Mouse (Mus musculus): Measurements from ENCODE around the gene Epb41l2. TPM values are rescaled to one million over a fixed set of nuclear protein-coding genes. Genes with fewer than 3 reads are reported as not detected.

Gene Epb41l2
- polyA plus RNA-seq, 1 experiment: 181 TPM

- peaks cover 3% of the 10 kb centered on the region for H3K4me1 ChIP-seq (ENCODE audit: control insufficient read depth, insufficient read depth, low read length)
Measured at GRCm38 (mm10) chr10:25386868-25387267, 27.3 kb downstream of the Epb41l2 start.

GRCm38 (mm10) chr10:25387268-25387667 lies 27.7 kb downstream of the Epb41l2 start:
- no peaks in the 10 kb centered on the region for H3K9me3 ChIP-seq (replicated peaks; ENCODE audit: control insufficient read depth, insufficient read depth, low read length, poor library complexity, severe bottlenecking)
- no peak for TF ChIP-seq EP300 (IDR thresholded peaks at IDR 0.05; ENCODE audit: insufficient read depth, low read depth, low read length)
- TF ChIP-seq CTCF (IDR thresholded peaks at IDR 0.05; ENCODE audit: low read depth, low read length): no peak
- no peak for TF ChIP-seq POLR2A (IDR thresholded peaks at IDR 0.05; ENCODE audit: insufficient read depth, low read length)

More at GRCm38 (mm10) chr10:25386868-25387267, 27.3 kb downstream of the Epb41l2 start:
- no peak overlapping the region for H3K9ac ChIP-seq (ENCODE audit: low read depth, poor library complexity, severe bottlenecking)
- no peaks in the 10 kb centered on the region for H3K36me3 ChIP-seq (ENCODE audit: control insufficient read depth, insufficient read depth, low read length, poor library complexity, severe bottlenecking)
- TF ChIP-seq POLR2A (IDR thresholded peaks at IDR 0.05; ENCODE audit: insufficient read depth, low read length) (no peak), EP300 (IDR thresholded peaks at IDR 0.05; ENCODE audit: insufficient read depth, low read depth, low read length) (no peak), CTCF (IDR thresholded peaks at IDR 0.05; ENCODE audit: low read depth, low read length) (no peak)
- H3K27me3 ChIP-seq (ENCODE audit: control insufficient read depth, insufficient read depth, low read length, poor library complexity, severe bottlenecking): no peaks in the 10 kb centered on the region
- no peak overlapping the region for H3K4me3 ChIP-seq (ENCODE audit: low read depth, low read length)
- no peak overlapping the region for H3K27ac ChIP-seq (ENCODE audit: insufficient read depth, low read length)
- H3K9me3 ChIP-seq (replicated peaks; ENCODE audit: control insufficient read depth, insufficient read depth, low read length, poor library complexity, severe bottlenecking): no peaks in the 10 kb centered on the region

GRCm38 (mm10) chr10:25392786-25393185 lies 33.2 kb downstream of the Epb41l2 start:
- Histone ChIP-seq H3K36me3 (ENCODE audit: control insufficient read depth, insufficient read depth, low read length, poor library complexity, severe bottlenecking) (no peaks in the 10 kb centered on the region), H3K4me1 (ENCODE audit: control insufficient read depth, insufficient read depth, low read length) (peaks cover 2% of the 10 kb centered on the region), H3K9ac (ENCODE audit: low read depth, poor library complexity, severe bottlenecking) (no peak overlapping the region), H3K4me3 (ENCODE audit: low read depth, low read length) (no peak overlapping the region), H3K27me3 (ENCODE audit: control insufficient read depth, insufficient read depth, low read length, poor library complexity, severe bottlenecking) (no peaks in the 10 kb centered on the region), H3K9me3 (replicated peaks; ENCODE audit: control insufficient read depth, insufficient read depth, low read length, poor library complexity, severe bottlenecking) (no peaks in the 10 kb centered on the region), H3K27ac (ENCODE audit: insufficient read depth, low read length) (no peak overlapping the region)
- TF ChIP-seq POLR2A (IDR thresholded peaks at IDR 0.05; ENCODE audit: insufficient read depth, low read length): no peak
- TF ChIP-seq CTCF (IDR thresholded peaks at IDR 0.05; ENCODE audit: low read depth, low read length): no peak
- TF ChIP-seq EP300 (IDR thresholded peaks at IDR 0.05; ENCODE audit: insufficient read depth, low read depth, low read length): no peak

More at GRCm38 (mm10) chr10:25387268-25387667, 27.7 kb downstream of the Epb41l2 start:
- H3K4me1 ChIP-seq (ENCODE audit: control insufficient read depth, insufficient read depth, low read length): peaks cover 3% of the 10 kb centered on the region
- no peak overlapping the region for H3K4me3 ChIP-seq (ENCODE audit: low read depth, low read length)
- no peak overlapping the region for H3K27ac ChIP-seq (ENCODE audit: insufficient read depth, low read length)
- H3K36me3 ChIP-seq (ENCODE audit: control insufficient read depth, insufficient read depth, low read length, poor library complexity, severe bottlenecking): no peaks in the 10 kb centered on the region
- no peaks in the 10 kb centered on the region for H3K27me3 ChIP-seq (ENCODE audit: control insufficient read depth, insufficient read depth, low read length, poor library complexity, severe bottlenecking)
- no peak overlapping the region for H3K9ac ChIP-seq (ENCODE audit: low read depth, poor library complexity, severe bottlenecking)

GRCm38 (mm10) chr10:25393721-25394120 lies 34.1 kb downstream of the Epb41l2 start:
- TF ChIP-seq CTCF (IDR thresholded peaks at IDR 0.05; ENCODE audit: low read depth, low read length): no peak
- no peak for TF ChIP-seq EP300 (IDR thresholded peaks at IDR 0.05; ENCODE audit: insufficient read depth, low read depth, low read length)
- no peak for TF ChIP-seq POLR2A (IDR thresholded peaks at IDR 0.05; ENCODE audit: insufficient read depth, low read length)
- H3K9me3 ChIP-seq (replicated peaks; ENCODE audit: control insufficient read depth, insufficient read depth, low read length, poor library complexity, severe bottlenecking): no peaks in the 10 kb centered on the region

GRCm38 (mm10) chr10:25395236-25395886 lies 35.8 kb downstream of the Epb41l2 start:
- H3K9ac ChIP-seq (ENCODE audit: low read depth, poor library complexity, severe bottlenecking): no peak overlapping the region
- no peaks in the 10 kb centered on the region for H3K36me3 ChIP-seq (ENCODE audit: control insufficient read depth, insufficient read depth, low read length, poor library complexity, severe bottlenecking)
- TF ChIP-seq CTCF (IDR thresholded peaks at IDR 0.05; ENCODE audit: low read depth, low read length) (no peak), EP300 (IDR thresholded peaks at IDR 0.05; ENCODE audit: insufficient read depth, low read depth, low read length) (no peak), POLR2A (IDR thresholded peaks at IDR 0.05; ENCODE audit: insufficient read depth, low read length) (no peak)
- no peak overlapping the region for H3K4me3 ChIP-seq (ENCODE audit: low read depth, low read length)
- H3K27ac ChIP-seq (ENCODE audit: insufficient read depth, low read length): no peak overlapping the region
- H3K27me3 ChIP-seq (ENCODE audit: control insufficient read depth, insufficient read depth, low read length, poor library complexity, severe bottlenecking): no peaks in the 10 kb centered on the region
- H3K4me1 ChIP-seq (ENCODE audit: control insufficient read depth, insufficient read depth, low read length): no peaks in the 10 kb centered on the region
- H3K9me3 ChIP-seq (replicated peaks; ENCODE audit: control insufficient read depth, insufficient read depth, low read length, poor library complexity, severe bottlenecking): no peaks in the 10 kb centered on the region

More at GRCm38 (mm10) chr10:25393721-25394120, 34.1 kb downstream of the Epb41l2 start:
- H3K9ac ChIP-seq (ENCODE audit: low read depth, poor library complexity, severe bottlenecking): no peak overlapping the region
- peaks cover 2% of the 10 kb centered on the region for H3K4me1 ChIP-seq (ENCODE audit: control insufficient read depth, insufficient read depth, low read length)
- H3K36me3 ChIP-seq (ENCODE audit: control insufficient read depth, insufficient read depth, low read length, poor library complexity, severe bottlenecking): no peaks in the 10 kb centered on the region
- H3K4me3 ChIP-seq (ENCODE audit: low read depth, low read length): no peak overlapping the region
- H3K27me3 ChIP-seq (ENCODE audit: control insufficient read depth, insufficient read depth, low read length, poor library complexity, severe bottlenecking): no peaks in the 10 kb centered on the region
- no peak overlapping the region for H3K27ac ChIP-seq (ENCODE audit: insufficient read depth, low read length)

GRCm38 (mm10) chr10:25396859-25397258 lies 37.3 kb downstream of the Epb41l2 start:
- Histone ChIP-seq H3K27me3 (ENCODE audit: control insufficient read depth, insufficient read depth, low read length, poor library complexity, severe bottlenecking) (no peaks in the 10 kb centered on the region), H3K9ac (ENCODE audit: low read depth, poor library complexity, severe bottlenecking) (no peak overlapping the region), H3K4me3 (ENCODE audit: low read depth, low read length) (no peak overlapping the region), H3K9me3 (replicated peaks; ENCODE audit: control insufficient read depth, insufficient read depth, low read length, poor library complexity, severe bottlenecking) (no peaks in the 10 kb centered on the region), H3K36me3 (ENCODE audit: control insufficient read depth, insufficient read depth, low read length, poor library complexity, severe bottlenecking) (no peaks in the 10 kb centered on the region), H3K27ac (ENCODE audit: insufficient read depth, low read length) (no peak overlapping the region), H3K4me1 (ENCODE audit: control insufficient read depth, insufficient read depth, low read length) (no peaks in the 10 kb centered on the region)
- no peak for TF ChIP-seq CTCF (IDR thresholded peaks at IDR 0.05; ENCODE audit: low read depth, low read length)
- TF ChIP-seq EP300 (IDR thresholded peaks at IDR 0.05; ENCODE audit: insufficient read depth, low read depth, low read length): no peak
- TF ChIP-seq POLR2A (IDR thresholded peaks at IDR 0.05; ENCODE audit: insufficient read depth, low read length): no peak

Measured in ES-Bruce4 (cell line).